ENCODE assay signal across 11 mouse cellular contexts in the genomic region with DNA sequence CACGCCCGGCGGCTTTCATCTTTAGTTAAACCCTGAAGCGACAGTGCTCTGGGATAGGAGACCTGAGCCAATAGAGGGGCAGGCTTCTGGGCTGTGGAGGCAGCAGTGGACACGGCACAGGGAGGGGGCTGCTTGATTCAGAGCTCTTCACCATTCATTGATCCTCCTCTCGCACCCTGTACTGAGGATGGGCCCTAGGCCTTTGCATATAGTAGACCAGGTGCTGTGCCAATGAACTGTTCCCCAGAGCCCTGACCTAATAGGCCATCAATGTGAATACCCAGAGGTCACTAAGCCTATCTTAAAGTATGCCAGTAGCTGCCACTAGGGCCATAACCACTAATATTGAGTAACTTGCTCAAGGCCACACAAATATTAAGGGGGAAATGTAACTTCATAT. TPM values are rescaled to one million over a fixed set of nuclear protein-coding genes. Genes with fewer than 3 reads are reported as not detected.
DNase-seq lines count a peak whose midpoint lies in the region; ATAC-seq and TF ChIP-seq lines count a peak whose summit lies in the region.
"Had no signal": no experiment of that assay in that cellular context is flagged by ENCODE, and none has a peak within 500 bp of the region (broad histone marks: within the 10 kb centered on the region; RNA-seq: fewer than 3 reads in every experiment).

No protein-coding gene starts in this region.

- TF ChIP-seq EP300 in lung, postnatal 0 days (IDR thresholded peaks at IDR 0.05): no peak

- 64% methylated on average over 6 of the region's 6 CpGs for WGBS in lung, embryonic 15.5 days
- WGBS in lung, postnatal 0 days: 69% methylated on average over 6 of the region's 6 CpGs
- 72% methylated on average over 6 of the region's 6 CpGs for WGBS in hindbrain, postnatal 0 days

- no peak overlapping the region for H3K9ac ChIP-seq in lung, embryonic 15.5 days
- H3K9ac ChIP-seq in lung, postnatal 0 days (replicated peaks; ENCODE audit: low read depth): no peak overlapping the region
- no peak overlapping the region for H3K9ac ChIP-seq in hindbrain, postnatal 0 days (replicated peaks; ENCODE audit: low read length)
- H3K9ac ChIP-seq: limb, embryonic 15.5 days had no signal

- TF ChIP-seq POLR2A in myocyte (IDR thresholded peaks at IDR 0.05; ENCODE audit: insufficient read length, low read depth): no peak

- no peak overlapping the region for H3K4me3 ChIP-seq in lung, embryonic 15.5 days
- H3K4me3 ChIP-seq in lung, postnatal 0 days (ENCODE audit: low read depth, low read length): no peak overlapping the region
- no peak overlapping the region for H3K4me3 ChIP-seq in hindbrain, postnatal 0 days (ENCODE audit: low read length)
- no peak overlapping the region for H3K4me3 ChIP-seq in myocyte

- DNase-seq in cerebellum, adult 9-10 months: peak; percentile 13
- DNase-seq in lung, postnatal 0 days (ENCODE audit: low spot score): no peak
- no peak for DNase-seq in hindbrain, postnatal 0 days (ENCODE audit: low spot score)
- no peak for DNase-seq in B cell, adult 2 months
- DNase-seq: heart, adult 11 months had no signal

- H3K4me2 ChIP-seq in lung, embryonic 15.5 days: no peak overlapping the region
- H3K4me2 ChIP-seq in lung, postnatal 0 days (replicated peaks; ENCODE audit: low read depth, low read length): no peak overlapping the region
- H3K4me2 ChIP-seq in hindbrain, postnatal 0 days (ENCODE audit: low read depth, low read length): peak overlapping the region; percentile 70
- H3K4me2 ChIP-seq in myocyte (ENCODE audit: low read depth): no peak overlapping the region

- H3K79me2 ChIP-seq in myocyte (ENCODE audit: control insufficient read depth, insufficient read depth): no peaks in the 10 kb centered on the region

- H3K27ac ChIP-seq in lung, embryonic 15.5 days: no peak overlapping the region
- no peak overlapping the region for H3K27ac ChIP-seq in lung, postnatal 0 days (ENCODE audit: low read length)
- no peak overlapping the region for H3K27ac ChIP-seq in hindbrain, postnatal 0 days
- H3K27ac ChIP-seq: limb, embryonic 15.5 days had no signal

- no peak overlapping the region for H3ac ChIP-seq in myocyte (ENCODE audit: control insufficient read depth, insufficient read length)

- H3K36me3 ChIP-seq in lung, embryonic 15.5 days: peaks cover 4% of the 10 kb centered on the region; the same call in 1 of the 2 replicates
- H3K36me3 ChIP-seq in lung, postnatal 0 days (ENCODE audit: insufficient read depth, low read length): peaks cover 12% of the 10 kb centered on the region; the same call in 1 of the 2 replicates
- H3K36me3 ChIP-seq in hindbrain, postnatal 0 days (ENCODE audit: insufficient read depth, low read length): peaks cover 21% of the 10 kb centered on the region; the same call in 1 of the 2 replicates
- H3K36me3 ChIP-seq in myocyte (ENCODE audit: control insufficient read depth, insufficient read depth): no peaks in the 10 kb centered on the region

- TF ChIP-seq CTCF in lung, postnatal 0 days (IDR thresholded peaks at IDR 0.05): no peak
- 0 out of 2 replicates have a peak, but pooled peaks have one; percentile 0 for TF ChIP-seq CTCF in hindbrain, postnatal 0 days (IDR thresholded peaks at IDR 0.05; ENCODE audit: low read depth)

- H3K27me3 ChIP-seq in lung, embryonic 15.5 days: peaks cover 38% of the 10 kb centered on the region
- peaks cover 17% of the 10 kb centered on the region for H3K27me3 ChIP-seq in lung, postnatal 0 days (replicated peaks; ENCODE audit: insufficient read depth, low read length)
- H3K27me3 ChIP-seq in hindbrain, postnatal 0 days (ENCODE audit: insufficient read depth, low read length): no peaks in the 10 kb centered on the region; the same call in 1 of the 2 replicates
- H3K27me3 ChIP-seq in myocyte (ENCODE audit: control insufficient read depth, insufficient read depth, insufficient read length): peaks cover 28% of the 10 kb centered on the region

- no peaks in the 10 kb centered on the region for H3K9me3 ChIP-seq in lung, embryonic 15.5 days
- no peaks in the 10 kb centered on the region for H3K9me3 ChIP-seq in lung, postnatal 0 days (ENCODE audit: low read length)
- H3K9me3 ChIP-seq in hindbrain, postnatal 0 days (ENCODE audit: low read length): no peaks in the 10 kb centered on the region
- H3K9me3 ChIP-seq: limb, embryonic 15.5 days had no signal

- ATAC-seq in cerebellum, adult (ENCODE audit: insufficient number of reproducible peaks, low FRiP score, low TSS enrichment): no peak
- peak; percentile 6; the same call in 1 of the 2 replicates for ATAC-seq in lung, embryonic 15.5 days (ENCODE audit: borderline replicate concordance, extremely low read depth, low FRiP score, low TSS enrichment)
- no peak for ATAC-seq in lung, postnatal 0 days
- peak; percentile 14 for ATAC-seq in hindbrain, postnatal 0 days
- ATAC-seq in activated CD4-positive, CD25-positive, alpha-beta regulatory T cell, adult 4 months: no peak

- peaks cover 4% of the 10 kb centered on the region for H3K4me1 ChIP-seq in lung, embryonic 15.5 days
- H3K4me1 ChIP-seq in lung, postnatal 0 days (ENCODE audit: insufficient read depth, low read depth, low read length): no peaks in the 10 kb centered on the region
- peaks cover 8% of the 10 kb centered on the region for H3K4me1 ChIP-seq in hindbrain, postnatal 0 days (ENCODE audit: insufficient read depth, low read length)

TF ChIP-seq in myocyte, 11 proteins besides CTCF, POLR2A, EP300 and RAD21:
- no peak for TF ChIP-seq MYOD1 (IDR thresholded peaks at IDR 0.05; ENCODE audit: control insufficient read depth in 1 of 3, insufficient read length in 2 of 3, low read depth in 2 of 3)
- no peak for TF ChIP-seq CEBPB (IDR thresholded peaks at IDR 0.05; ENCODE audit: insufficient read depth, poor library complexity, severe bottlenecking)
- peak; percentile 21 for TF ChIP-seq POLR2AphosphoS2 (IDR thresholded peaks at IDR 0.05; ENCODE audit: insufficient read length, low read depth)
- TF ChIP-seq MAX (IDR thresholded peaks at IDR 0.05; ENCODE audit: low read depth): no peak
- no peak for TF ChIP-seq TCF12 (IDR thresholded peaks at IDR 0.05; ENCODE audit: insufficient read depth, poor library complexity, severe bottlenecking)
- no peak for TF ChIP-seq TCF3 (IDR thresholded peaks at IDR 0.05; ENCODE audit: insufficient read length, low read depth)
TF ChIP-seq in myocyte: peak in this region for 1.

RNA-seq across cellular contexts. Expression of a gene that starts 0.4 kb away (rescaled TPM):
- 0.05 TPM in 1 of 2 replicates, not detected in the other for polyA plus RNA-seq in lung, embryonic 15.5 days (2015; fragmentation: Nextera tagmentation; extraction: Ambion mirVana)
- polyA plus RNA-seq in lung, postnatal 0 days (2015; fragmentation: Nextera tagmentation; extraction: Ambion mirVana): not detected in 2 replicates
- 4.2 and 16.9 TPM in 2 replicates for total RNA-seq in hindbrain, postnatal 0 days (2014; rRNA removed)
- polyA plus RNA-seq in hindbrain, postnatal 0 days (2015; fragmentation: Nextera tagmentation; extraction: Ambion mirVana): 16.1 and 18.6 TPM in 2 replicates
- 0.08 TPM for polyA plus RNA-seq in myocyte (2012; fragmentation: generic; extraction: Trizol)
- under 1 TPM; 0.08 to 0.20 TPM for polyA plus RNA-seq in activated CD4-positive, CD25-positive, alpha-beta regulatory T cell, adult 4 months (2017; shearing (Covaris generic))
- total RNA-seq: heart, postnatal 4 days had no signal

RNA-seq across cellular contexts. Expression of a gene that starts 25.3 kb away (rescaled TPM):
- 17.0 and 18.3 TPM in 2 replicates for polyA plus RNA-seq in lung, embryonic 15.5 days (2015; fragmentation: Nextera tagmentation; extraction: Ambion mirVana)
- 8.2 and 9.2 TPM in 2 replicates for polyA plus RNA-seq in lung, postnatal 0 days (2015; fragmentation: Nextera tagmentation; extraction: Ambion mirVana)
- total RNA-seq in hindbrain, postnatal 0 days (2014; rRNA removed): 34.4 and 34.6 TPM in 2 replicates
- 12.3 and 12.8 TPM in 2 replicates for polyA plus RNA-seq in hindbrain, postnatal 0 days (2015; fragmentation: Nextera tagmentation; extraction: Ambion mirVana)
- polyA plus RNA-seq in myocyte (2012; fragmentation: generic; extraction: Trizol): 15.0 TPM
- 10 to 100 TPM; 10.6 to 11.2 TPM for polyA plus RNA-seq in activated CD4-positive, CD25-positive, alpha-beta regulatory T cell, adult 4 months (2017; shearing (Covaris generic))

RNA-seq across cellular contexts. Expression of a gene that starts 44.0 kb away (rescaled TPM):
- 43.8 and 46.1 TPM in 2 replicates for polyA plus RNA-seq in lung, embryonic 15.5 days (2015; fragmentation: Nextera tagmentation; extraction: Ambion mirVana)
- polyA plus RNA-seq in lung, postnatal 0 days (2015; fragmentation: Nextera tagmentation; extraction: Ambion mirVana): 27.4 and 33.6 TPM in 2 replicates
- 48.9 and 49.8 TPM in 2 replicates for total RNA-seq in hindbrain, postnatal 0 days (2014; rRNA removed)
- polyA plus RNA-seq in hindbrain, postnatal 0 days (2015; fragmentation: Nextera tagmentation; extraction: Ambion mirVana): 29.1 and 34.8 TPM in 2 replicates
- polyA plus RNA-seq in myocyte (2012; fragmentation: generic; extraction: Trizol): 16.8 TPM
- 10 to 100 TPM; 15.1 to 16.7 TPM for polyA plus RNA-seq in activated CD4-positive, CD25-positive, alpha-beta regulatory T cell, adult 4 months (2017; shearing (Covaris generic))

RNA-seq across cellular contexts. Expression of a gene that starts 45.1 kb away (rescaled TPM):
- polyA plus RNA-seq in lung, embryonic 15.5 days (2015; fragmentation: Nextera tagmentation; extraction: Ambion mirVana): 16.5 and 17.7 TPM in 2 replicates
- polyA plus RNA-seq in lung, postnatal 0 days (2015; fragmentation: Nextera tagmentation; extraction: Ambion mirVana): 11.7 and 12.4 TPM in 2 replicates
- 14.6 and 17.9 TPM in 2 replicates for total RNA-seq in hindbrain, postnatal 0 days (2014; rRNA removed)
- 8.6 and 8.9 TPM in 2 replicates for polyA plus RNA-seq in hindbrain, postnatal 0 days (2015; fragmentation: Nextera tagmentation; extraction: Ambion mirVana)
- polyA plus RNA-seq in myocyte (2012; fragmentation: generic; extraction: Trizol): 11.8 TPM
- polyA plus RNA-seq in activated CD4-positive, CD25-positive, alpha-beta regulatory T cell, adult 4 months (2017; shearing (Covaris generic)): 10 to 100 TPM; 14.1 to 23.2 TPM

Comparison
In these comparisons a context has a peak if more than half of its experiments do, and no peak if none do; other contexts are left out.
1. ATAC-seq: peak in lung, embryonic 15.5 days (single experiment) and hindbrain, postnatal 0 days (single experiment); none in cerebellum, adult (single experiment), lung, postnatal 0 days (single experiment) and activated CD4-positive, CD25-positive, alpha-beta regulatory T cell, adult 4 months (single experiment).
2. RNA of a gene that starts 0.4 kb away (polyA plus RNA-seq): 16.1 to 18.6 TPM in hindbrain, postnatal 0 days; 0.08 to 0.20 TPM in activated CD4-positive, CD25-positive, alpha-beta regulatory T cell, adult 4 months, 0.08 TPM in myocyte (single experiment), 0.05 TPM in lung, embryonic 15.5 days and not detected in lung, postnatal 0 days; every median in the first group is over 10 times any median in the second.